Mouse (Mus musculus) cerebellum, adult 2 months (tissue): ENCODE data around the gene Tenm3. TPM values are rescaled to one million over a fixed set of nuclear protein-coding genes. Genes with fewer than 3 reads are reported as not detected.

Experiments used
- DNase-seq, 2 experiments: peaks; one replicate each; pipeline ENCODE4 v3.0.0; 2021
- H3K27ac ChIP-seq: fragments of 200-500 bp; 2 replicates; pipeline ENCODE4 v1.5.1; 2012; ENCODE audit warnings: low read length, control low read depth, inconsistent platforms; ENCODE audit not compliant: insufficient read depth
- H3K27me3 ChIP-seq: fragments of 200-500 bp; 2 replicates; pipeline ENCODE4 v1.6.1; 2012; ENCODE audit warnings: inconsistent platforms, mild to moderate bottlenecking, low read length, moderate library complexity; ENCODE audit not compliant: control insufficient read depth, insufficient read depth
- H3K4me1 ChIP-seq: fragments of 200-500 bp; 2 replicates; pipeline ENCODE4 v1.6.1; 2011; ENCODE audit warnings: low read length; ENCODE audit not compliant: control insufficient read depth, insufficient read depth
- H3K4me3 ChIP-seq: fragments of 200-500 bp; replicated peaks from 2 replicates; pipeline ENCODE3; 2011; ENCODE audit warnings: mild to moderate bottlenecking, low read depth, low read length, control low read depth; ENCODE audit not compliant: insufficient read depth
- CTCF ChIP-seq: fragments of 200-500 bp; IDR thresholded peaks from 2 replicates; pipeline ENCODE4 v1.5.1; 2011; ENCODE audit warnings: low read depth, mild to moderate bottlenecking, control low read depth, low read length, moderate library complexity, borderline replicate concordance; ENCODE audit not compliant: insufficient read depth
- POLR2A ChIP-seq: fragments of 200-500 bp; IDR thresholded peaks from 2 replicates; pipeline ENCODE4 v1.6.1; 2011; ENCODE audit warnings: low read length, control low read depth, borderline replicate concordance; ENCODE audit not compliant: insufficient read depth
- WGBS: fragments of 180-500 bp; shearing (Covaris S2); methylation state at CpG from one replicate; pipeline ENCODE4 v1.1.7; 2018; 5-methylcytosine and 5-hydroxymethylcytosine counted together
- polyA plus RNA-seq: library from polyadenylated mRNA; depleted of rRNA; stranded (reverse); fragments of >200 nt; gene quantifications from 2 replicates; pipeline ENCODE4 v1.2.3, GENCODE M21; 2012

Gene Tenm3
- polyA plus RNA-seq, 1 experiment = 6.2 TPM

DNA sequence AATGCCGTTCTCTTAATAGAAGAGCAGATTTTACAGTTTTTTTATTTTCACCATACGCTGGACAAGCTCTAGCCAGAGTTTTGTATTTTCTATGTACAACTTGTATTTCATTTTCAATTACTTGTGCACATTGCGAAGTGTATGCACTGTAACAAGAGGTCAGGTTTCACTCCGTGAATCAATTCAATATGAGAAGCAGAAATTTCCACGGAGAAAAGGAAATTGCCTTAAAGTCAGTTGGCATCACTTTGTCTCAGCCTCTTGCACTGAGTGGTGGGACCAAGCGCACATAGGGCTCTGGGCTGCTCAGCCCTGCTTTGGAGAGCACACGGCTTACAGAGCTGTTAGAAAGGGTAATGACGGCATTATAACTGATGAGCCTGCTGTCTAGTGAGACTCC, 41.5 kb downstream of the Tenm3 start:
- DNase-seq = no peak
- 86% methylated on average over 8 of the region's 8 CpGs for WGBS
- no peaks in the 10 kb centered on the region for H3K4me1 ChIP-seq
- H3K27me3 ChIP-seq = no peaks in the 10 kb centered on the region
- no peak overlapping the region for H3K27ac ChIP-seq
- H3K4me3 ChIP-seq = no peak overlapping the region
- TF ChIP-seq POLR2A = no peak

DNA sequence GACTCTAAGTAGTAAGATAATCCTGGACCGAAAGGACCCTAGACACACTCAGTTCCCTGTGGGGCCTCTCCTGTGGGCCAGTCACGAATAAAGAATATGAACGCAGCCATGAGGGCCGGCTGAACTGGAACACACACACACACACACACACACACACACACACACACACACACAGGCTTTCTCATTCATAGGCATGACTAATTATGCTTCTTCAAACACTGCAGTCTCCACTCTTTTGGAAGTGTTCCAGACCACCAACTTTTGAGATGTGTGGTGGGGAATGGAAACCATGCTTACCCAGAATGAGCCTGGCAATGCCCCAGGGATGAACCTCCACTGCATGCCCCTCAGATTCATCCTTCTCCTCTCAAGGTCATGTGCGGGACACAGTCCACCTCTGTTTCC, 45.8 kb downstream of the Tenm3 start:
- no peak for TF ChIP-seq POLR2A
- TF ChIP-seq CTCF = no peak
- WGBS = 21% methylated on average over 5 of the region's 5 CpGs
- H3K4me3 ChIP-seq = no peak overlapping the region
- H3K27ac ChIP-seq = no peak overlapping the region
- H3K27me3 ChIP-seq = no peaks in the 10 kb centered on the region
- no peaks in the 10 kb centered on the region for H3K4me1 ChIP-seq
- no peak for DNase-seq

DNA sequence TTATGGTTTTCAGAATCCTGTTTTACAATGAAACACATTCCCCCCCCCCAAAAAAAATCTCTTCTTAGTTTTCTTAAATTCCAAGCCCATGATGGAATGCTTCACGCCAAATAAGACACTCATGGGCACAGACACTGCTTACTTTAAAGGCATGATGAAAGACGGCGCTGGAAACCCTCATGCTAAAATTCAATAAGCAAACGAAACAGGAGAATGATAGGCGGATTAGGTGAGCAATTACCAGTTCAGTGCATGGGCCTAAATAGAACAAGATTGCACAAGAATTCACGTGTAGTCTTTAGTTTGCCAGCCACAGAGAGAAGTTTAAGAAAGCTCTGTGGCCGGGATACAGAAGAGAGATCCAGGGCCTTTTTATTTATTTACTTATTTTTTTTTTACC, 49.5 kb downstream of the Tenm3 start:
- no peaks in the 10 kb centered on the region for H3K4me1 ChIP-seq
- no peaks in the 10 kb centered on the region for H3K27me3 ChIP-seq
- 93% methylated on average over 7 of the region's 7 CpGs for WGBS
- no peak overlapping the region for H3K27ac ChIP-seq
- no peak overlapping the region for H3K4me3 ChIP-seq
- TF ChIP-seq CTCF = no peak
- TF ChIP-seq POLR2A = no peak
- no peak for DNase-seq

DNA sequence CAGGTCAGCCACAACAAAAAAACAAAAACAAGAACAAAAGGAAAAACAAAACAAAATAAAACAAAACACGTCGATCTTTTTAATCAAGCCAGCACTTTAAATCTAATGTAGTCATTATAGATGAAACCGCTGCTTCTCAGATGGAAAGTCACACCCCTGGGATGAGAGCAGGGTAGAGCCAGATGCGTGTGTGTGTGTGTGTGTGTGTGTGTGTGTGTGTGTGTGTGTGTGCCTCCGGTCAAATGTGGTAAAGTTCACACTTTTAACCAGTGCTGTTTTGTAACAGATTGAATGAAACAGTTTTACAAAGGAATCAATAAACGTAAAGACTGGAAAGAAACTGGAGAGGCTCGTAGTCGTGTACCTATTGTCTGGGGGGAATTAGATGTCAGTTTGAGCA, 50.0 kb downstream of the Tenm3 start:
- H3K4me1 ChIP-seq = no peaks in the 10 kb centered on the region
- no peak for TF ChIP-seq CTCF
- no peak for TF ChIP-seq POLR2A
- H3K27me3 ChIP-seq = no peaks in the 10 kb centered on the region
- no peak overlapping the region for H3K27ac ChIP-seq
- no peak for DNase-seq
- no peak overlapping the region for H3K4me3 ChIP-seq
- WGBS = 83% methylated on average over 8 of the region's 8 CpGs

DNA sequence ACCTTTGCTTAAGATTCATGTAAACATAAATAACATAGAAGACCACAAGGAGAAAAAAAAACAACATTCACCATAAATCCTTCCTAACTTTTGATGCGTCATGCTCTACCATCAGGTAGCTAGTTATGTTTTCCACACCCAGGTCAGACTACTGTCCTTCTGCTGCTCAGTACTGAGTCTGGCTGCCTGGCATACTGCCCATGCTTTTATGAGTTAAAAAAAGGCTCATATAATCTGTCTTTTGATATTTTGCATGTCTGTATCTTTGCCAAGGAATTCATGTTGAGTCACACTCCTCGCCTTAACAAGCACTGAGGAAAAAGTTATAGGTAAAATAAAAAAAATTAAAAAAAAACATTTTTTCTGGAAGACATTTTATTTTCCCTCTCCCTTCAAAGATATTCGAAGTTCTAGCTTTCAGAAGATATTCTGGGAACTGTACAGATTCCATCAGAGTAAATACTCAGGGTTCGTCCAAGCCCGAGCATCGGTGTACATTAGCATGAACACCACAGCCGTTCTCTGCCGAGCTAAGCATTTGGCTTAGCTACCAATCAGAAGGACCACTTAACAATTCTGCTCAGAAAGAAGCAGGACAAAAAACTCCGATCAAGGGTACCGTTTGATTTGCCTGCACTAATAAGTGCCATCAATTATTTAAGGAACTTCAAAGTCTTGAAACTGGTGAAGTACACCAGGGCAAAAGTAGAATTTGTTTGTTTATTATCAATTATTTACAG, 51.0 kb downstream of the Tenm3 start:
- WGBS = 33% methylated on average over 10 of the region's 10 CpGs
- no peak for DNase-seq

DNA sequence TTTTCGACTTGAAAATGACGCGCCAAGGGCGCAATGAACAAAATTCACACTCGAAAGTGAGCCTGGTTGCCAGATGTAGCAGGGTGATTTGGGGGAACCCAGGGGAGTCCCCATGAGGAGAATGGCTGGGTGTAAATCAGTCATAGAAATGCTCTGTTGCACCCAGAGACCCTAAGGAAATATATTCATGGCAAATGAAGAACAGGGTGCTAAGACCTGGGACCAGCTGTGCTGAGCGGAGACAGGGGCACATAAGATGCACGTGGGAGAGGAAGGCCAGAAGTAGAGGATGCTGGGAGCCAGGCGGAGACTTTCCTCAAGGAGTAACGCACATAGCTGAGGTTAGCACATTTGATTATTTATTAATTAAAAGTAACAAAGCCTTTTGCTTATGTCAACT, 60.4 kb downstream of the Tenm3 start:
- no peak overlapping the region for H3K27ac ChIP-seq
- H3K27me3 ChIP-seq = no peaks in the 10 kb centered on the region
- WGBS = 85% methylated on average over 9 of the region's 9 CpGs
- TF ChIP-seq CTCF (no peak), POLR2A (no peak)
- no peak overlapping the region for H3K4me3 ChIP-seq
- H3K4me1 ChIP-seq = no peaks in the 10 kb centered on the region
- DNase-seq = no peak

More for the DNA sequence above, 51.0 kb downstream of the Tenm3 start:
- Histone ChIP-seq H3K27me3 (no peaks in the 10 kb centered on the region), H3K4me3 (no peak overlapping the region), H3K4me1 (no peaks in the 10 kb centered on the region), H3K27ac (no peak overlapping the region)
- TF ChIP-seq POLR2A = no peak
- TF ChIP-seq CTCF = no peak

DNA sequence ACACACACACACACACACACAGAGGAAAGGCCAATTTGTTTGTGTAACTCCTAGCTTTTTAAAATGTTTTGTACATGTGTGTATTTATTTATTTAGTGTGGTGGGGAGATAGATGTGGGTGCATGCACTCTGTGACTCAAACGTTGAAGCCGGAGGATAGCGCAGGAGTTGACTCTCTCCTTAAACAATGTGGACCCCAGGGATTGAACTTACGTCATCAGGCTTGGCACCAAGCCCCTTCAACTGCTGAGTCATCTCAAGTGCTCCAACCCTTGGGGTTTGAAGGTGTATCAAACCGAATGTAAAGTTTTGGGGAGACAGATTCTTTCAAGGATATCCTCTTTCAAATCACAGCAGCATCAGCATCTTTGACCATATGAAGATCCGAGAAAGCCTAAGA, 63.1 kb downstream of the Tenm3 start:
- DNase-seq = no peak
- WGBS = 69% methylated on average over 6 of the region's 6 CpGs
- Histone ChIP-seq H3K27ac (no peak overlapping the region), H3K4me1 (no peaks in the 10 kb centered on the region), H3K4me3 (no peak overlapping the region), H3K27me3 (no peaks in the 10 kb centered on the region)
- no peak for TF ChIP-seq POLR2A
- no peak for TF ChIP-seq CTCF

DNA sequence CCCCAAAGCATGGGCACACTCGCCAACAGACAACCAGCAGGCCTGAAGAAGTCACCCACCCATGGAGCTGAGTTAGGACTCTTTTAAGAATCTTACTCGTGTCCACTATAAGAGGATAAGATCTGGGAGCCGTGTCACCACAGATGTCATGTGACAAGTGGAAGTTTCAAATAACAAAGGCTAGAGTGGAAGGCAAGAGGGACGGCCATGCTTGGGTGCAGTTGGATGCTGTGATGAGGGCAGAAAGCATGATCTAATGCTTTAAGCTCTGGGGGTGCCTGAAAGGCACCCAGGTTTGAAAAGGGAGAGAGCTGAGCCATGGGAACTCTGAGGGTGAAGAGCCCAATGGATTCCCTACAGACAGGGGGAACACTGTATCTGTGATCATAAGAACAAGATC, 64.6 kb downstream of the Tenm3 start:
- WGBS = 79% methylated on average over 4 of the region's 4 CpGs
- no peaks in the 10 kb centered on the region for H3K27me3 ChIP-seq
- TF ChIP-seq POLR2A = no peak
- TF ChIP-seq CTCF = no peak
- no peak for DNase-seq
- H3K4me1 ChIP-seq = no peaks in the 10 kb centered on the region
- no peak overlapping the region for H3K4me3 ChIP-seq
- no peak overlapping the region for H3K27ac ChIP-seq

DNA sequence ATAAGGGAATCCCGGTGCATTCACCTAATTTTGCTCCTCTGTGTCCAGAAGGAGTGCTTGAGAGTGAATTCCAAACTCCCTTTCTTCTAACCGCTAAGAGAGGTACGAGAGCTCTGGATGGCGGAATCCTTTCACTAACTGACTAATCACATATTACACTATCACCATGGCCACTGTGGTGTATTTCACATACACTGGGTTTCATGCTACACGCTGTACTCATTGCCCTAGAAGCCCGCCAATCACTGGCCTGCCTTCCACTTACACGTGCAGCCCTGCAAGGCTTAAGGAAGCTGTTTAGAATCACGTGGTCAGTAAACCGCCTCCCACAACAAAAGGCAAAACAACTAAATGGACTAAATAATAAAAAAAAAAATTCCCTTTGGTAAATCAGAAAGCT, 67.7 kb downstream of the Tenm3 start:
- WGBS = 51% methylated on average over 9 of the region's 9 CpGs
- DNase-seq = no peak
- Histone ChIP-seq H3K27ac (no peak overlapping the region), H3K4me1 (no peaks in the 10 kb centered on the region), H3K27me3 (no peaks in the 10 kb centered on the region), H3K4me3 (no peak overlapping the region)
- TF ChIP-seq CTCF = no peak
- no peak for TF ChIP-seq POLR2A
